Mouse (Mus musculus): ENCODE data around the gene Tmem43.

DNA sequence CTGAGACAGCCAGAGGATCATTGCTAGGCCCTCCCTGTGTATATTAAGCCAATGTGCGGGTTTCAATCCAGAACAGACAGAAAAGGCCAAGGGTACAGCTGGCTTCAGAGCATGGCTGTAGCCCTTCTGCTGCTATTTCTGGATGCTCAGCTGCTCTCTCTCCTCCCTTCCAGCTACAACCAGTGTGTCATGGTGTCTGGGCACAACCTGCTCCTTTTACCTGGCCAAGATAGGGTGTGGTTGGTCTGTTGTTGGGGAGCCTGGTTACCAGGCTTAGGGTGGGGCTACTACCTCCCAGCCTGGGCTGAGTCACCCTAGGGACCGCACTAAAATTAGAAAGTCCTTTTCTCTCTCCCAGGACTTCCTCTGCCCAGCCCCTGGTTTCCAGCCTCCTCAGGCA lies 9.9 kb downstream of the Tmem43 start:
- TF ChIP-seq CTCF (IDR thresholded peaks at IDR 0.05; ENCODE audit: control insufficient read depth, insufficient read depth, insufficient read length) (no peak), USF1 (IDR thresholded peaks at IDR 0.05; ENCODE audit: low read depth) (no peak), MYOD1 (IDR thresholded peaks at IDR 0.05; ENCODE audit: control insufficient read depth, insufficient read length, low read depth) (no peak), MYOG (IDR thresholded peaks at IDR 0.05; ENCODE audit: control insufficient read depth, extremely low read depth, insufficient read length) (no peak), MAX (IDR thresholded peaks at IDR 0.05) (no peak), CEBPB (IDR thresholded peaks at IDR 0.05; ENCODE audit: low read depth) (no peak), FOSL1 (IDR thresholded peaks at IDR 0.05; ENCODE audit: insufficient read depth, low read length, poor library complexity, severe bottlenecking) (no peak)

Measured in C2C12 (cell line).